Mouse (Mus musculus): ENCODE results near the gene Meox1.

Meox1 gene

GRCm38 (mm10) chr11:101855950-101856712 is 38.0 kb downstream of the Meox1 start:
- DNase-seq (ENCODE audit: low spot score in 2 of 2): no peak

GRCm38 (mm10) chr11:101851042-101851441 is 43.1 kb downstream of the Meox1 start:
- DNase-seq (ENCODE audit: low spot score in 2 of 2): no peak

GRCm38 (mm10) chr11:101849286-101849685 is 44.9 kb downstream of the Meox1 start:
- no peak for DNase-seq (ENCODE audit: low spot score in 2 of 2)

- no peak for DNase-seq (ENCODE audit: low spot score in 2 of 2)
Measured at GRCm38 (mm10) chr11:101847509-101847908, 46.7 kb downstream of the Meox1 start.

GRCm38 (mm10) chr11:101842773-101843163 is 51.4 kb downstream of the Meox1 start:
- no peak for DNase-seq (ENCODE audit: low spot score in 2 of 2)

GRCm38 (mm10) chr11:101841998-101842772 is 52.0 kb downstream of the Meox1 start:
- no peak for DNase-seq (ENCODE audit: low spot score in 2 of 2)

- DNase-seq (ENCODE audit: low spot score in 2 of 2): no peak
Measured at GRCm38 (mm10) chr11:101840405-101840804, 53.8 kb downstream of the Meox1 start.

- no peak for DNase-seq (ENCODE audit: low spot score in 2 of 2)
Measured at GRCm38 (mm10) chr11:101839426-101839825, 54.7 kb downstream of the Meox1 start.

GRCm38 (mm10) chr11:101832001-101832400 is 62.2 kb downstream of the Meox1 start:
- DNase-seq (ENCODE audit: low spot score in 2 of 2): no peak

- no peak for DNase-seq (ENCODE audit: low spot score in 2 of 2)
Measured at GRCm38 (mm10) chr11:101830616-101831015, 63.6 kb downstream of the Meox1 start.

- DNase-seq (ENCODE audit: low spot score in 2 of 2): no peak
Measured at GRCm38 (mm10) chr11:101830112-101830511, 64.1 kb downstream of the Meox1 start.

GRCm38 (mm10) chr11:101828718-101829117 is 65.5 kb downstream of the Meox1 start:
- no peak for DNase-seq (ENCODE audit: low spot score in 2 of 2)
